Mouse (Mus musculus) frontal cortex, postnatal 36 days (tissue): ENCODE results near the gene Sema7a.

Experiments used
- DNase-seq, 2 experiments: peaks; one replicate each; pipeline ENCODE4 v3.0.0; 2022; ENCODE audit warnings: low spot score in 2 of 2

The Sema7a gene

DNA sequence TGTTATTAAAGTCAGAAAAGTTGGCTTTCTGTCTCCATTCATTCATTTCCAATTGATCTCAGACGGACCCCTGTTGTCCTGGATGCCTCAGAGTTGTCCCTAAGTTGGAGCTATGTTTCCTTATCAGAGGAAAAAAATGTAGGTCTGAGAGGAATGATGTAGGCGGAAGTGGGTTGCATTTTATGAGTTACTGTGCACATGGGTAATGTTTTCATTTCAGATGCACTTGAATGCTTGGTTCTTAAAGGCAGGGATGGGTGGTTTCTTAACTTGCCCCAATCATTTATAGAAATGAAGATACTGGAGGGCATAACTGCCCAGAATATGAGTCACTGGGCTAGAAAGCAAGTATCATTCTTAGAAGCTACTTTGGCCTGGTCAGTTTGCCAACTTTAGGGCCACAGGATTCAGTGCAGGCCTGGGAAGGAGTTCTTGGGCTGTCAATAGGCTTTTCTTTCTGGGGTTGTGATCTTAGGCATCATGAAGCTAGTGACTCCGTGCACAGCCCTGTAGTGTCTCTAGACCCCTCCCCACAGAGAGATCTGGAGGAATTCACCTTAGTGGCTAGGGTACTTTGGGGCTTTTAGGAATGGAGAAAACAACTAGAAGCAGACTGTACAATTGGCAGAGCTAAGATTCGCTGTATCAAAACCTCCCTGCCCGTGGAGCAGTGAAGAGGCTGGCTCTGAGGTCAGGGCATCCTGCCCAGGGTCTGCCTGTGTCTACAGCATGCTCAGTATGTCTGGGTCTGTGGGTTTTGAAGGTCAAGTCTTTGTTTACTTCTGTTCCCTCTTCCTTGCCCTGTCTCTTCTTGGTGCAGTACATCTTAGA lies 1.5 kb upstream of the Sema7a start:
- no peak for DNase-seq

DNA sequence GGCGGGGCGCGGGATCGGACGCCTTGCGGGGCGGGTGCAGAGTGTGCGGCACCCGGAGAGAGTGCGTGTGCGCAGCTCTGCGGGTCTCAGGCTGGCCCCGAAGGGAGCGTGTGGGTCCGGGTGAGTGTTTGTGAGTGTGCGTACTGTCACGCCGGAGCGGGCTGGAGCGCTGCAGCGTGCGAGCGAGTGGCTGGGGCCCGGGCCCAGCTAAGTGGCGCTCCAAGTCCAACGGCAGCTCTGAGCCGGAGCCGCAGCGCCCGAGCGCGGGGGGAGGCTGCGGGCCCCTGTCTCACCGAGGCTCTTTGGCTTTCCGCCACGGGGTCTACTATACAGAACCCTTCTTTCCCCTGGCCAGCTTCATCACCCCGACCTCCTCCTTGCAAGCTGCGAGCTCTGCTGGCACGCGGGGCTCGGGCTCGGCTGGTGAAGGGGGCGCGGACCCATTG lies 460 bp downstream of the Sema7a start:
- DNase-seq: peak in 1 of 2 experiments; percentile 62

GRCm38 (mm10) chr9:57940861-57941638 lies 1.1 kb downstream of the Sema7a start:
- DNase-seq: no peak

GRCm38 (mm10) chr9:57942039-57942438 lies 2.1 kb downstream of the Sema7a start:
- no peak for DNase-seq

DNA sequence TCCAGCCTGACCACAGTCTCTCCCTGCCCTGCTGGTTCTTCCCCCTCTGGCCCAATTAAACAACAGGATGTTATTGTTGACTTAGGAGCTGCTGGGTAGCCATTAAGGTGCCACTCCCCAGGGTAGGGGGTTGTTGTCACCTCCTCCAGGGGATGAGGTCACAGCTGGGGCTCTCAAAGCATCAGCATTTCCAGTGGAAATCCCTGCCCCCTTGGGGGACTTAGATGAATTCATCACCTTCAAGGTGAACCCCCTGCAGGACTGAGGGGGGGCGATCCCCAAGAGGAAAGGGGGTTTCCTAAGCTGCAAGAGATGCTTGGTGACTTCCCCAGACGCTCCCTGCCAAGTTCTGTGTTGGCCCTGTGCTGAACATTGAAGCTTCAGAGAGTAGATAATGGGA lies 3.2 kb downstream of the Sema7a start:
- DNase-seq: no peak

- DNase-seq: peak in 1 of 2 experiments; percentile 78
These were observed 4.7 kb downstream of the Sema7a start for GRCm38 (mm10) chr9:57944572-57944971.

DNA sequence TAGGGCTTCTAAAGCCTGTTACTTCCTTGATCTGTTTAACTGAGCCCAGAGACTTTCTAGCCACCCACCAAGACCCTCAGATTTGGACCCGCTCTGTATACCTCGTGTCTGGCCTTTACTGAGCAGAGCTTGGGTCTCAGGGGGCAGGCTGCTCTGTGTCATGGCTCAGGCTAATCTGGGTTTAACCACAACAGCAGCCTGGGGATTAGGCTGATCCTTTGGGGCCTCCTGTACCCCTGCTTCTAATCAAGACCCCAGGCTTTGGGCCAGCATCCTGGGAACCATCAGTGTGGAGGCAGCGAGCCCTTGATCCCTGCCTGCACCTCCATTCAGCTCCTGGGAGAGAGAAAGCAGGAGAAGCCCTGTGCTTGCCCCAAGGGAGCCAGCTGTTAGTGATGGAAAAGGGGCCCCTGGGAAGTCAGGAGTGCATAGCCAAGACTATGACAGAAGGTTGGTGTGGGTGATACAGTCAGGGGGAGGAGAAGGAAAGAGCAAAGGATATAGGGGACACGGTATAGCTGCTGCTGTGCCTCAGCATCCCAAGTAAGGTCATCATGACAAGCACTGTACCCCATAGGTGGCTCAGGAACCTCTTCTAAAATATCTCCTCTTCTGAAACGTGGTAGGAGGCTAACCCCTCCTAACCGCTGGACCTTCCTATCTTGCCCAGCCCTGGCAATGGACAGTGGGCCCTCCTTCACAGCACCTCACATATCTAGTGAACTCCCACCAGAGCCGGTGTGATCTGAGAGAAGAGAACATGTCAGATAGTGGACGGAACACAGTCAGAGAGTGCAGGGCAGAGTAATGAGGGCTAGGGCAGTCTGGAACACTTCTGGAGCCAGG lies 6.1 kb downstream of the Sema7a start:
- no peak for DNase-seq

GRCm38 (mm10) chr9:57947381-57948030 lies 7.6 kb downstream of the Sema7a start:
- DNase-seq: no peak

DNA sequence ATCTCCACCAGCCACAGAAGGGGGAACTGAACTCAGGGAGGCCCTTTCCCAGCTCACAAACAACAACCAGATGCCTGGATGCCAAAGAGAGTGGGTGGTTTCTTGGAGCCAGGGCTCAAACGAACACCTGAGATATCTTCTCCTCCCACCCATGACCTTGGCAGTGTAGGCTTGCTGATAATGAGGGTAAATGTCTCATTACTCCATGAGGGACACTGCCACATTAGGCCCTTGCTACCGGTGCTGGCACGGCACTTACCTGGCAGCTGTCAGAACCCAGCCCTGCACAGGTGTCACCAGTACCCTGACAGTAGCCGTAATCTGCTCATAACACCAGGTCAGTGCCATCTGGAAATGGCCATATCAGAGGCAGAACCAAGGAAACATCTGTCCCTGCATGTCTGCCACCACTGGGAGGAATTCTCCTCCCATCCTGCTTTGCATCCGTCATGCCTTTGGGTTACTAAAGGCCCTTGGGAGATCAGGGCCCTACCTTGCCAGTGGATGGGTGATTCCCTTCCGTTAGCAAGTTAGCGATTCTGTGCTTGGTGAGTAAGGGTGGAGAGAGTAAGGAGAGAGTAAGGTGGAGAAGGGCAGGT lies 8.5 kb downstream of the Sema7a start:
- no peak for DNase-seq

GRCm38 (mm10) chr9:57949102-57949704 lies 9.3 kb downstream of the Sema7a start:
- no peak for DNase-seq

DNA sequence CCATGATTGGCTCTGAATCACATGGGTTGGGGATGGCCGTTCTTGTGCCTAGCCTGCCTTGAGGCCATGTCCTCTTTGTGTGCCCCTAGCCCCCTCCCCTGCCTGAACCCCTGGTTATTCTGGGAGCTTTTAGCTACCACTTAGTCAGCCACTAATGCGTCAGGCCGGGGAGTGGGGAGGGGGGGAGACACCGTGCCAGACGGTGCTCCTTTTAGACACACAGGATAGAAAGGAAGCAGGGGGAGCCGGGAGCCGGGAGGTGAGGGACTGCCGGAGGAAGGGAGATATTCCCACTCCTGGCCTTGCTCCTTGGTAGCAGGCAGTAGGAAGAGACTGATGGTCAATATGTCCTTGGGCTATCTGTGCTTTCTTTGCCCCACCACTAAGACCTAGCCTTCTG lies 10.0 kb downstream of the Sema7a start:
- DNase-seq: no peak

DNA sequence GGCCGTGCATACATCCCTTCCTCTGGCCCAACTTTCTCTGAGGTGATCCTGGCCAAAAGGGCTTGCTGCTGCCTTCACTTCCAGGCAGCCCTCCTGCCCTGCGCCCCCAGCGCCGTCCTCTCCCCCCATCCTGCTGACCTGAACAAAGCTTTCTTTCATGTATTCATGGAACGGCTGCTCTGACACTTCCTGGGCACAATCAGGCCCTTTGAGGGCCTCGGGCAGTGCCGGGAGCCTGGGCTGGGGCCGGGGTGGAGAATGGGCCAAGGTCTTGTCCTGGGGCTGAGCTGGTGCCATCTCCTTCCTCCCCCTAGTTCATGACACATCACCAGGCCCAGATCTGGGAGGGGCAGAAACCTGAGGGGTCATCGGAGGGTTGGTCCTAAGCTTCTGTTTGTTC lies 10.6 kb downstream of the Sema7a start:
- DNase-seq: no peak

GRCm38 (mm10) chr9:57951993-57952392 lies 12.1 kb downstream of the Sema7a start:
- DNase-seq: no peak

- DNase-seq: no peak
These were observed 15.2 kb downstream of the Sema7a start for GRCm38 (mm10) chr9:57954962-57955744.

DNA sequence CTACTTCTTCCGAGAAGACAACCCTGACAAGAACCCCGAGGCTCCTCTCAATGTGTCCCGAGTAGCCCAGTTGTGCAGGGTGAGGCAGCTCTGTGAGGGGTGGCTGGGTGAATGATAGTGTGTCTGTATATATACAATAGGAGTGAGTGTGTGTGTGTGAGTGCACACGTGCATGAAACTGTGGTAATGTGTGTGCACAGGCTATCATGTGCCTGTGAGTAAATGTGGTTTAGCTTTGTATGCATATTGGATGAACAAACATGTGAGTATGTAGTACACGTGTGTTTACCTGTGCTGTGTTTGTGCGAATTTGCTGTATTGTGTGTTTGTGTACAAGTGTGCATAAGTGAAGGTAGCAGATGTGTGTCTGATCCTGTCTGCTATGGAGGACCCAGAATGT lies 15.9 kb downstream of the Sema7a start:
- no peak for DNase-seq

DNA sequence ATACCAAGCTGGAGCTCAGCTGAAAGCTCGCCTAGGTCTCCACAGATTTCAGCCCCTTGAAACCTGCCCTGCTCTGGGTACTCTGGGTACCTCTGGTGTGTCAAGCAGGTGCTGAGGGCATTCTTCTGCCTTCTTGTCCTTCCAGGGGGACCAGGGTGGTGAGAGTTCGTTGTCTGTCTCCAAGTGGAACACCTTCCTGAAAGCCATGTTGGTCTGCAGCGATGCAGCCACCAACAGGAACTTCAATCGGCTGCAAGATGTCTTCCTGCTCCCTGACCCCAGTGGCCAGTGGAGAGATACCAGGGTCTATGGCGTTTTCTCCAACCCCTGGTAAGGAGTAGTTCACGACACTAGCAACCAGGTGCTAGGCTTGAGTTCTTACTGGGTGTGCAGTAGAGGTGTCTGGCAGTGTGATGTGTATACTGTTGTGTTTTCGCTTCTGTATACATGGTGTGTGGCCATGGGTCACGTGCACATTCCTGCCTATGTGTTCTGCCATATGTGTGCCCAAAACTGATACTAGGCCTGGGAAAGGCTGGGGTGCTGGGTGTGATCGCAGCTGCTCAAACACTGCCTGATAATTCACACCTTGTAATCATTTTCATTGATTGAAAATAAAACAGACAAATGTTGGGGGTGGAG lies 16.4 kb downstream of the Sema7a start:
- DNase-seq: no peak

DNA sequence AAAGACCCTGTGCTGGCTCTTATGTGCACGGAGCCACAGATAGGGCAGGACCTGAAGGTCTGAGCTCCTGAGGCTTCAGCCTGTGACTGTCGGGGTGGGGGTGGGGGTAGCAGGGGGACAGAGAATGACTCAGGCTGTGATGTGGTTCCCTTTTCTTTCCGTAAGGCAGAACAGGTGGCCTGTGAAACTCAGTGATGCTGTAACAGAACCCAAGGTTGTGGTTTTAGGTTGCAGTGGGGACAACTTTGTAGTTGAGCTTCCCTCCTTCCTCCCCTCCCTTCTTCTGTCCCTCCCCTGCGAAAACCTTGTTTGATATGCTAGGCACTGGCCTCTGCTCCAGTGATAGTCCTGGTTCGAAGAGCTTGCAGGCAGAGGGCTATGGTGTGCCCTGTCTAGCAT lies 16.9 kb downstream of the Sema7a start:
- DNase-seq: no peak

DNA sequence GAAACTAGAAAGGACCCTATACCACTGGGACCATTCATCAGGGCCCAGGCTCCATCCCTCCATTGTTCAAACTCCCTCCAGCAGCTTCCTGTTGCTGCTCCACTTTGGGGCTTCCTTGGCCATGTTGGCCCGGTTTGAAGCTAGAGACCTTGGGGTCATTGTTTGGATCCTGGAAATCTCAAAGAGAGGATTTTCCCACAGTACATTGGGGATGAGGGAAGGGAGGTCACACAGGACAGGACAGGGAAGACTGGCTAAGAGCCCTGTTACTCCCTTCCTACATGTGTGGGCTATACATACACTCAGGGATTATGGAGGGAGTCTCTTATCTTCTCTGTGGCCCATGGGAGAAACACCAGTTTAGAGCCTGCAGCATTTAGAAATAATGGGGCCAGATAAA lies 18.7 kb downstream of the Sema7a start:
- no peak for DNase-seq

DNA sequence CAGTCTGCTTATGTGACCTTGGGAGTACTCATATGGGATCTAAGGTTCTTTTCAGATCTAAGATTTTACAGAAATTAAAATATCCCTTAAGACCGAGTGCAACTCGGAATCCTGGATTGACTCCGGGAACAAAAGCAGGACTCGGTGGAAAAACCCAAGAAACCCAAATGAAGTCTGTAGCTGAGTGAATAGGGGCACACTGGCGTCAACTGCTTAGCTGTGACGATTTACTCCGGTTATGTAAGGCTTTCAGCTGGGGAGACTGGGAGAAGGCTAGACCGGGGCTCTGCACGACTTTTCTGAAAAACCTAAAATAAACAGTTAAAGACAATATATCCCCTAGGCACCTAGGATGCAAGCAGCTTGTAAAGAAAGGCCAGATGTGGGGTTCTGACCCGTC lies 19.5 kb downstream of the Sema7a start:
- no peak for DNase-seq
